Mouse (Mus musculus): ENCODE measurements around the gene Hivep3. TPM values are rescaled to one million over a fixed set of nuclear protein-coding genes. Genes with fewer than 3 reads are reported as not detected.
A peak's percentile ranks its signal among the peaks of the same experiment; 100 is the strongest.

Hivep3 gene
- total and polyA plus RNA-seq, 2 experiments = 0.95 to 1.5 TPM

GRCm38 (mm10) chr4:119880270-119880669, 146.7 kb downstream of the Hivep3 start:
- no peaks in the 10 kb centered on the region for H3K27me3 ChIP-seq (ENCODE audit: control insufficient read depth, insufficient read depth, low read length)
- DNase-seq (ENCODE audit: extremely low read depth, low read depth, low spot score) = no peak
- H3K9ac ChIP-seq (ENCODE audit: low read depth, low read length) = no peak overlapping the region
- H3K4me1 ChIP-seq (ENCODE audit: control insufficient read depth, insufficient read depth, low read length) = no peaks in the 10 kb centered on the region; the same call in 1 of the 2 replicates
- no peaks in the 10 kb centered on the region for H3K36me3 ChIP-seq (ENCODE audit: control insufficient read depth, insufficient read depth, low read length)
- no peaks in the 10 kb centered on the region for H3K79me2 ChIP-seq (ENCODE audit: control insufficient read depth, insufficient read depth, low read length)
- TF ChIP-seq POLR2A (IDR thresholded peaks at IDR 0.05; ENCODE audit: extremely low read depth, insufficient read depth, low read length) (no peak), CTCF (IDR thresholded peaks at IDR 0.05; ENCODE audit: low read depth, low read length) (no peak)
- 87% methylated on average over 7 of the region's 7 CpGs for whole genome bisulfite sequencing
- H3K27ac ChIP-seq (replicated peaks; ENCODE audit: insufficient read depth, low read depth, low read length) = no peak overlapping the region
- no peak overlapping the region for H3K4me3 ChIP-seq (ENCODE audit: insufficient read depth, low read depth, low read length)

GRCm38 (mm10) chr4:119881292-119881691, 147.7 kb downstream of the Hivep3 start:
- Histone ChIP-seq H3K9ac (ENCODE audit: low read depth, low read length) (no peak overlapping the region), H3K27me3 (ENCODE audit: control insufficient read depth, insufficient read depth, low read length) (no peaks in the 10 kb centered on the region), H3K4me1 (ENCODE audit: control insufficient read depth, insufficient read depth, low read length) (no peaks in the 10 kb centered on the region; the same call in 1 of the 2 replicates), H3K4me3 (ENCODE audit: insufficient read depth, low read depth, low read length) (no peak overlapping the region), H3K79me2 (ENCODE audit: control insufficient read depth, insufficient read depth, low read length) (no peaks in the 10 kb centered on the region), H3K27ac (replicated peaks; ENCODE audit: insufficient read depth, low read depth, low read length) (no peak overlapping the region), H3K36me3 (ENCODE audit: control insufficient read depth, insufficient read depth, low read length) (no peaks in the 10 kb centered on the region)
- WGBS = 83% methylated on average over 4 of the region's 4 CpGs
- TF ChIP-seq CTCF (IDR thresholded peaks at IDR 0.05; ENCODE audit: low read depth, low read length) (no peak), POLR2A (IDR thresholded peaks at IDR 0.05; ENCODE audit: extremely low read depth, insufficient read depth, low read length) (no peak)
- DNase-seq (ENCODE audit: extremely low read depth, low read depth, low spot score) = no peak

- Histone ChIP-seq H3K36me3 (ENCODE audit: control insufficient read depth, insufficient read depth, low read length) (no peaks in the 10 kb centered on the region), H3K27me3 (ENCODE audit: control insufficient read depth, insufficient read depth, low read length) (no peaks in the 10 kb centered on the region), H3K79me2 (ENCODE audit: control insufficient read depth, insufficient read depth, low read length) (no peaks in the 10 kb centered on the region), H3K4me3 (ENCODE audit: insufficient read depth, low read depth, low read length) (no peak overlapping the region), H3K27ac (replicated peaks; ENCODE audit: insufficient read depth, low read depth, low read length) (no peak overlapping the region), H3K4me1 (ENCODE audit: control insufficient read depth, insufficient read depth, low read length) (no peaks in the 10 kb centered on the region; the same call in 1 of the 2 replicates), H3K9ac (ENCODE audit: low read depth, low read length) (no peak overlapping the region)
- TF ChIP-seq POLR2A (IDR thresholded peaks at IDR 0.05; ENCODE audit: extremely low read depth, insufficient read depth, low read length) (no peak), CTCF (IDR thresholded peaks at IDR 0.05; ENCODE audit: low read depth, low read length) (no peak)
- WGBS = 18% methylated on average over 4 of the region's 4 CpGs
- peak; percentile 29 for DNase-seq (ENCODE audit: extremely low read depth, low read depth, low spot score)
Observed at GRCm38 (mm10) chr4:119882401-119882800, 148.8 kb downstream of the Hivep3 start.

- no peak overlapping the region for H3K9ac ChIP-seq (ENCODE audit: low read depth, low read length)
- H3K4me1 ChIP-seq (ENCODE audit: control insufficient read depth, insufficient read depth, low read length) = no peaks in the 10 kb centered on the region; the same call in 1 of the 2 replicates
- no peak for DNase-seq (ENCODE audit: extremely low read depth, low read depth, low spot score)
- no peaks in the 10 kb centered on the region for H3K79me2 ChIP-seq (ENCODE audit: control insufficient read depth, insufficient read depth, low read length)
- H3K36me3 ChIP-seq (ENCODE audit: control insufficient read depth, insufficient read depth, low read length) = no peaks in the 10 kb centered on the region
- no peaks in the 10 kb centered on the region for H3K27me3 ChIP-seq (ENCODE audit: control insufficient read depth, insufficient read depth, low read length)
- H3K27ac ChIP-seq (replicated peaks; ENCODE audit: insufficient read depth, low read depth, low read length) = no peak overlapping the region
- 56% methylated on average over 5 of the region's 5 CpGs for WGBS
- no peak overlapping the region for H3K4me3 ChIP-seq (ENCODE audit: insufficient read depth, low read depth, low read length)
- TF ChIP-seq POLR2A (IDR thresholded peaks at IDR 0.05; ENCODE audit: extremely low read depth, insufficient read depth, low read length) (no peak), CTCF (IDR thresholded peaks at IDR 0.05; ENCODE audit: low read depth, low read length) (no peak)
Observed at GRCm38 (mm10) chr4:119882814-119883213, 149.2 kb downstream of the Hivep3 start.

GRCm38 (mm10) chr4:119886621-119887020, 153.0 kb downstream of the Hivep3 start:
- H3K4me1 ChIP-seq (ENCODE audit: control insufficient read depth, insufficient read depth, low read length) = no peaks in the 10 kb centered on the region
- H3K9ac ChIP-seq (ENCODE audit: low read depth, low read length) = no peak overlapping the region
- 49% methylated on average over 3 of the region's 3 CpGs for WGBS
- DNase-seq (ENCODE audit: extremely low read depth, low read depth, low spot score) = no peak
- H3K36me3 ChIP-seq (ENCODE audit: control insufficient read depth, insufficient read depth, low read length) = no peaks in the 10 kb centered on the region
- H3K79me2 ChIP-seq (ENCODE audit: control insufficient read depth, insufficient read depth, low read length) = no peaks in the 10 kb centered on the region
- no peak overlapping the region for H3K27ac ChIP-seq (replicated peaks; ENCODE audit: insufficient read depth, low read depth, low read length)
- TF ChIP-seq POLR2A (IDR thresholded peaks at IDR 0.05; ENCODE audit: extremely low read depth, insufficient read depth, low read length) (no peak), CTCF (IDR thresholded peaks at IDR 0.05; ENCODE audit: low read depth, low read length) (no peak)
- H3K27me3 ChIP-seq (ENCODE audit: control insufficient read depth, insufficient read depth, low read length) = no peaks in the 10 kb centered on the region
- H3K4me3 ChIP-seq (ENCODE audit: insufficient read depth, low read depth, low read length) = no peak overlapping the region

GRCm38 (mm10) chr4:119887523-119888177, 154.1 kb downstream of the Hivep3 start:
- DNase-seq (ENCODE audit: extremely low read depth, low read depth, low spot score) = no peak
- 85% methylated on average over 6 of the region's 6 CpGs for WGBS
- no peaks in the 10 kb centered on the region for H3K79me2 ChIP-seq (ENCODE audit: control insufficient read depth, insufficient read depth, low read length)
- H3K4me3 ChIP-seq (ENCODE audit: insufficient read depth, low read depth, low read length) = no peak overlapping the region
- H3K27ac ChIP-seq (replicated peaks; ENCODE audit: insufficient read depth, low read depth, low read length) = no peak overlapping the region
- TF ChIP-seq POLR2A (IDR thresholded peaks at IDR 0.05; ENCODE audit: extremely low read depth, insufficient read depth, low read length) (no peak), CTCF (IDR thresholded peaks at IDR 0.05; ENCODE audit: low read depth, low read length) (no peak)
- no peaks in the 10 kb centered on the region for H3K4me1 ChIP-seq (ENCODE audit: control insufficient read depth, insufficient read depth, low read length)
- H3K9ac ChIP-seq (ENCODE audit: low read depth, low read length) = no peak overlapping the region
- no peaks in the 10 kb centered on the region for H3K27me3 ChIP-seq (ENCODE audit: control insufficient read depth, insufficient read depth, low read length)
- no peaks in the 10 kb centered on the region for H3K36me3 ChIP-seq (ENCODE audit: control insufficient read depth, insufficient read depth, low read length)
